ENCODE assay signal across 9 mouse cellular contexts in genomic region chrX:136107942-136108341, GRCm38 (mm10). TPM values are rescaled to one million over a fixed set of nuclear protein-coding genes. Genes with fewer than 3 reads are reported as not detected.
A peak's percentile ranks its signal among the peaks of the same experiment; 100 is the strongest.
DNase-seq lines count a peak whose midpoint lies in the region.
"Had no signal": no experiment of that assay in that cellular context is flagged by ENCODE, and none has a peak within 500 bp of the region (broad histone marks: within the 10 kb centered on the region; RNA-seq: fewer than 3 reads in every experiment).

No protein-coding gene starts in this region.

- H3K27me3 ChIP-seq in embryonic facial prominence, embryonic 10.5 days (replicated peaks; ENCODE audit: low read depth, poor library complexity, severe bottlenecking) = peaks cover 32% of the 10 kb centered on the region
- H3K27me3 ChIP-seq: liver, embryonic 15.5 days had no signal

- peak; percentile 46 for DNase-seq in kidney, adult 18-20 months
- no peak for DNase-seq in kidney, adult 11 months
- peak; percentile 69 for DNase-seq in adipocyte (ENCODE audit: low spot score)
- peak; percentile 40 for DNase-seq in embryonic facial prominence, embryonic 10.5 days (ENCODE audit: low spot score)
- DNase-seq in kidney, postnatal 10 days = peak; percentile 47
- peak; percentile 5 to 13 for DNase-seq in lung, adult 18-20 months
- peak; percentile 30 to 36 for DNase-seq in right cerebral cortex, postnatal 36 days (ENCODE audit: low spot score in 2 of 2)
- no peak for DNase-seq in ovary, postnatal 14 days (ENCODE audit: low spot score)

- WGBS in embryonic facial prominence, embryonic 10.5 days = 46% methylated on average over 6 of the region's 6 CpGs

- H3K36me3 ChIP-seq in embryonic facial prominence, embryonic 10.5 days (replicated peaks) = no peaks in the 10 kb centered on the region
- H3K36me3 ChIP-seq: liver, embryonic 15.5 days had no signal

- H3K9me3 ChIP-seq in embryonic facial prominence, embryonic 10.5 days = no peaks in the 10 kb centered on the region
- H3K9me3 ChIP-seq: liver, embryonic 15.5 days had no signal

- H3K4me3 ChIP-seq in embryonic facial prominence, embryonic 10.5 days = no peak overlapping the region
- H3K4me3 ChIP-seq: liver, embryonic 15.5 days had no signal

- H3K4me1 ChIP-seq in embryonic facial prominence, embryonic 10.5 days = no peaks in the 10 kb centered on the region
- H3K4me1 ChIP-seq: liver, embryonic 15.5 days had no signal

- no peak overlapping the region for H3K27ac ChIP-seq in embryonic facial prominence, embryonic 10.5 days (replicated peaks)
- H3K27ac ChIP-seq: liver, embryonic 15.5 days had no signal

RNA-seq across cellular contexts. Expression of gene Nxf3, which starts 22.9 kb away (rescaled TPM):
- polyA plus RNA-seq in embryonic facial prominence, embryonic 10.5 days (2016; fragmentation: Nextera tagmentation; extraction: Ambion mirVana) = not detected in 2 replicates

RNA-seq across cellular contexts. Expression of gene Bex4, which starts 30.9 kb away (rescaled TPM):
- polyA plus RNA-seq in embryonic facial prominence, embryonic 10.5 days (2016; fragmentation: Nextera tagmentation; extraction: Ambion mirVana) = 96.6 and 96.9 TPM in 2 replicates

RNA-seq across cellular contexts. Expression of gene Bex2, which starts 39.9 kb away (rescaled TPM):
- 249 and 257 TPM in 2 replicates for polyA plus RNA-seq in embryonic facial prominence, embryonic 10.5 days (2016; fragmentation: Nextera tagmentation; extraction: Ambion mirVana)

Comparison
In these comparisons a context has a peak if more than half of its experiments do, and no peak if none do; other contexts are left out.
1. DNase-seq: peak in kidney, adult 18-20 months (single experiment), adipocyte (single experiment), embryonic facial prominence, embryonic 10.5 days (single experiment), kidney, postnatal 10 days (single experiment), lung, adult 18-20 months (2 of 2) and right cerebral cortex, postnatal 36 days (2 of 2); none in kidney, adult 11 months (single experiment) and ovary, postnatal 14 days (single experiment).